Mouse (Mus musculus) kidney, embryonic 15.5 days (tissue): ENCODE results near the gene Fip1l1. TPM values are rescaled to one million over a fixed set of nuclear protein-coding genes. Genes with fewer than 3 reads are reported as not detected.

Experiments
- ATAC-seq: fragments of 200-750 bp; cut with Nextera tagmentation; replicated peaks from 2 replicates; pipeline ENCODE4 v1.8.0; 2017; ENCODE audit warnings: moderate TSS enrichment; ENCODE audit not compliant: low FRiP score
- H3K27ac ChIP-seq: fragments of 300-500 bp; sonication (generic); 2 replicates; pipeline ENCODE4 v1.5.1; 2015; ENCODE audit warnings: mild to moderate bottlenecking, inconsistent platforms
- H3K27me3 ChIP-seq: fragments of 300-500 bp; sonication (generic); 2 replicates; pipeline ENCODE4 v1.6.1; 2015; ENCODE audit warnings: inconsistent platforms
- H3K36me3 ChIP-seq: fragments of 300-500 bp; sonication (generic); 2 replicates; pipeline ENCODE4 v1.6.1; 2015; ENCODE audit warnings: inconsistent platforms
- H3K4me1 ChIP-seq: fragments of 300-500 bp; sonication (generic); 2 replicates; pipeline ENCODE4 v1.6.1; 2015; ENCODE audit warnings: inconsistent platforms
- H3K4me2 ChIP-seq: fragments of 300-500 bp; sonication (generic); 2 replicates; pipeline ENCODE4 v1.6.1; 2015; ENCODE audit warnings: moderate library complexity, mild to moderate bottlenecking, inconsistent platforms
- H3K4me3 ChIP-seq: fragments of 300-500 bp; sonication (generic); replicated peaks from 2 replicates; pipeline ENCODE4 v1.5.1; 2015; ENCODE audit warnings: mild to moderate bottlenecking, inconsistent platforms
- H3K9ac ChIP-seq: fragments of 300-500 bp; sonication (generic); 2 replicates; pipeline ENCODE4 v1.6.1; 2015; ENCODE audit warnings: mild to moderate bottlenecking, inconsistent platforms
- H3K9me3 ChIP-seq: fragments of 300-500 bp; sonication (generic); replicated peaks from 2 replicates; pipeline ENCODE4 v1.6.1; 2016; ENCODE audit warnings: inconsistent platforms
- WGBS: fragments of 180-500 bp; shearing (Covaris S2); methylation state at CpG from one replicate; pipeline ENCODE4 v1.1.7; 2015; ENCODE audit warnings: mixed read lengths; 5-methylcytosine and 5-hydroxymethylcytosine counted together
- polyA plus RNA-seq: library from polyadenylated mRNA; unstranded; fragments of >200 nt; fragmentation: Nextera tagmentation; extraction: Ambion mirVana; gene quantifications from 2 replicates; pipeline ENCODE4 v1.2.1, GENCODE M21; 2015

Gene Fip1l1
- polyA plus RNA-seq, 1 experiment from 2014 or later, result 104 TPM

DNA sequence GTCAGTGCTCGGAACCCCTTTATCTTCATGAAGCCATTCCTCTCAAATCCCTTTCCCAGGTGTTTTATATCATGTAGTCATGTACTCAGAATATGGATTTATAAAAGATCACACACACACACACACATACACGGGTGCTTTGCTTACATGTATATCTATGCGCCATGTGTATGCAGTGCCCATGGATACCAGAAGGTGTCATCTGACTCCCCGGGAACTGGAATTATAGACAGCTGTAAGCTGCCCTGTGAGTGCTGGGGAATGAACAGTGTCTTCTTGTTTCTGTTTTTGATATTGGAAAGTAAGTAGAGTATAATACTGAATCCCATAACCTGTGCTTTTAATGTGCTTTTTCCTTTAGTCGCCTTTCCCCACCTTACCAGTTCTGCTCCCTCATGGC, 56.2 kb downstream of the Fip1l1 start:
- no peak overlapping the region for H3K4me3 ChIP-seq
- peaks cover 90% of the 10 kb centered on the region for H3K36me3 ChIP-seq
- no peaks in the 10 kb centered on the region for H3K27me3 ChIP-seq
- 95% methylated on average over 5 of the region's 5 CpGs for WGBS
- no peak overlapping the region for H3K4me2 ChIP-seq
- H3K9ac ChIP-seq, result no peak overlapping the region
- H3K9me3 ChIP-seq, result no peaks in the 10 kb centered on the region
- ATAC-seq, result no peak
- H3K4me1 ChIP-seq, result no peaks in the 10 kb centered on the region
- H3K27ac ChIP-seq, result no peak overlapping the region

DNA sequence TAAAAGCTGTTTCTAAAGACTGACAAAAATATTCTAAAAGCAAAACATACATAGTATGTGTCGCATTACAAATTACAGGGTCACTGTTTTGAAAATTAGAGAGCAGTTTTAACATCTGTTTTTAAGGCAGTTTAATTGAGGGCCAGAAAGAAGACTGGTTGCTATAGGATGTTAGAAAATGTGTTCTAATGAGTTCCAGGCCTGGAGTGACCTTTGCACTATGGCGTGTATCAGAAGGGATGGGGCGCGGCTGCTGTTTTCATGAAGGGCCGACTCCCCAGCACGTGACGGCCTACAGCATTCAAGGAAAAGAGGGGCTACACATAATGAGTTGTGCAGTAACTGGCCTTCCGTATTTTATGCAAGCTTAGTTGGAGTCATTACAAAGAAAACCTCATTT, 57.9 kb downstream of the Fip1l1 start:
- Histone ChIP-seq H3K4me3 (no peak overlapping the region), H3K9ac (no peak overlapping the region), H3K36me3 (peaks cover 90% of the 10 kb centered on the region), H3K27me3 (no peaks in the 10 kb centered on the region), H3K4me1 (no peaks in the 10 kb centered on the region), H3K27ac (no peak overlapping the region), H3K9me3 (no peaks in the 10 kb centered on the region), H3K4me2 (no peak overlapping the region)
- WGBS, result 84% methylated on average over 8 of the region's 8 CpGs
- no peak for ATAC-seq

DNA sequence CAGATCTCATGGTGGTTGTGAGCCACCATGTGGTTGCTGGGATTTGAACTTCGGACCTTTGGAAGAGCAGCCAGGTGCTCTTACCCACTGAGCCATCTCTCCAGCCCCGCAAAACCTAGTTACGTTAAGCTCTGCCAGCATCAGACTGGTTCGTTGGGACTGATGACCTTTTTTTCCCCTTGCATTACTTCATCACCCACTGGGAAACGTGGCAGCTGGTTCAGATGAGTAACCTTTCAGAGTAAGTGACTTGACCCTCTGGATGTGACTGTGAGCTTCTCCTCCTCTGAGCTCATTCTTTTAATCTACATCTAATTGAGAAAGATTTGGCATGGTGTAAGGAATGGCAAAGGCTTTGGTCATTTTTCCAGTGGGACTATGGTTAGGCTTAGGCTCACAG, 64.8 kb downstream of the Fip1l1 start:
- WGBS, result 79% methylated on average over 5 of the region's 5 CpGs
- no peaks in the 10 kb centered on the region for H3K27me3 ChIP-seq
- H3K4me3 ChIP-seq, result no peak overlapping the region
- no peak overlapping the region for H3K9ac ChIP-seq
- no peaks in the 10 kb centered on the region for H3K9me3 ChIP-seq
- no peak overlapping the region for H3K27ac ChIP-seq
- peaks cover 45% of the 10 kb centered on the region for H3K36me3 ChIP-seq
- no peak overlapping the region for H3K4me2 ChIP-seq
- H3K4me1 ChIP-seq, result 0 out of 2 replicates have a peak, but pooled peaks cover 3% of the 10 kb centered on the region
- no peak for ATAC-seq

DNA sequence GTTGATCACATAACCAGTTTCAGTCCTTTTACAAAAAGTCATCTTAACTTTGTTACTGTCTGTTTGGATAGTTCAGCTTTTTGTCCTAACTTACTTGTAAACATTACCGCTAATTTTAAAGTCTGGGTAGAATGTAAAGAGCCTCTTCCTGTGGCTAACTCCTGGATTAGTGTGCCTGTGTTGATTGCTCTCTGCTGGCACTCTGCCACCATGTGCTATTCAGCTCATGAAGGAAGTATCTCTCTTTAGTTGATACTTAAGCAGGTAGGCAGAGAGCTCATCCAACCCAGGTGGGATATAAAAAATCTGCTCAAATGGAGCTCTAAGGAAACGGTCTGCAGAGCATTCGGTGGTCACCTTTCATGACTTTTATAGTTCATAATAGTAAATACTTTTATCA, 65.9 kb downstream of the Fip1l1 start:
- Histone ChIP-seq H3K9me3 (no peaks in the 10 kb centered on the region), H3K4me1 (0 out of 2 replicates have a peak, but pooled peaks cover 3% of the 10 kb centered on the region), H3K36me3 (peaks cover 35% of the 10 kb centered on the region), H3K27ac (no peak overlapping the region), H3K4me2 (no peak overlapping the region), H3K9ac (no peak overlapping the region), H3K4me3 (no peak overlapping the region), H3K27me3 (no peaks in the 10 kb centered on the region)
- WGBS, result 77% methylated on average over 3 of the region's 3 CpGs
- no peak for ATAC-seq

DNA sequence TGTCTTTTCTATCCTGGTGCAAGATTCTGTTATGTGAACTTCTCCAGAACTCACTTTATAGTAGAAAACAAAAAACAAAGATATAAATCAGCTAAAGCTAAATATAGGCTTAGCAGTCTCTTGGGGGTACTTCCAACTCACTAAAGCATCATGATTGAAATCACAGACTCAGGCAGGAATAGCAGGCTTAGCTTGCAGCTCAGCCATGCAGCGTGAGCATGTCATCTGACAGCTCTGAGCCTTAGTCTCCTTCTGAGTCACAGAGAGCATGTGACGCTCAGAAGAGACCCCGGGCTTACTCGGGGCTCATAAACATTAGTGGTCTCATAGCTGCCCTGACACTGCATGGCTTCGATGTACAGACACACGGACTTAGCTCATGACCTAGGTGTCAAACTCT, 66.7 kb downstream of the Fip1l1 start:
- no peak overlapping the region for H3K4me2 ChIP-seq
- 0 out of 2 replicates have a peak overlapping the region, but pooled peaks have one; percentile 32 for H3K27ac ChIP-seq
- H3K4me1 ChIP-seq, result 0 out of 2 replicates have a peak, but pooled peaks cover 3% of the 10 kb centered on the region
- no peaks in the 10 kb centered on the region for H3K27me3 ChIP-seq
- 56% methylated on average over 6 of the region's 6 CpGs for WGBS
- H3K36me3 ChIP-seq, result peaks cover 28% of the 10 kb centered on the region
- no peaks in the 10 kb centered on the region for H3K9me3 ChIP-seq
- H3K9ac ChIP-seq, result no peak overlapping the region
- no peak for ATAC-seq
- H3K4me3 ChIP-seq, result no peak overlapping the region

DNA sequence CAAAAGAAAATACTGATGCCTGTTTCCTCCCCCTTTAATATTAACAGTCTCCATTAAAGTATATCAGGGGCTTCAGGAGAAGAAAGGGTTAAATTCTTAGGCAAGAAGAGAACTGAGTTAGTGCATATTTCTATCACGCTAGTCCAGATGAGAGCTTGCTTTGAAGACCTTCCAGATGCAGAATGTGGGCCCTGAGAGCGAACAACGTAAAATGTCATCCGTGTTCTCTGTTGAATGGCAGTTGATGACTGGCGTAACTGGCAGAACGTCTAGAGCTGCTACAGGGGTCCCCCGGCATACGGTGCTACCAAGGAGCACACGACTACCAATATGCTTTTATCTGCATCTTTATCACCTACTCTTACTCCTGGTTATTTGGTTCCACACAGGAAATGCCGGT, 67.1 kb downstream of the Fip1l1 start:
- 68% methylated on average over 10 of the region's 10 CpGs for WGBS
- Histone ChIP-seq H3K4me2 (no peak overlapping the region), H3K9ac (no peak overlapping the region), H3K27ac (no peak overlapping the region), H3K36me3 (peaks cover 25% of the 10 kb centered on the region), H3K4me1 (0 out of 2 replicates have a peak, but pooled peaks cover 3% of the 10 kb centered on the region), H3K4me3 (no peak overlapping the region), H3K9me3 (no peaks in the 10 kb centered on the region), H3K27me3 (no peaks in the 10 kb centered on the region)
- ATAC-seq, result no peak

DNA sequence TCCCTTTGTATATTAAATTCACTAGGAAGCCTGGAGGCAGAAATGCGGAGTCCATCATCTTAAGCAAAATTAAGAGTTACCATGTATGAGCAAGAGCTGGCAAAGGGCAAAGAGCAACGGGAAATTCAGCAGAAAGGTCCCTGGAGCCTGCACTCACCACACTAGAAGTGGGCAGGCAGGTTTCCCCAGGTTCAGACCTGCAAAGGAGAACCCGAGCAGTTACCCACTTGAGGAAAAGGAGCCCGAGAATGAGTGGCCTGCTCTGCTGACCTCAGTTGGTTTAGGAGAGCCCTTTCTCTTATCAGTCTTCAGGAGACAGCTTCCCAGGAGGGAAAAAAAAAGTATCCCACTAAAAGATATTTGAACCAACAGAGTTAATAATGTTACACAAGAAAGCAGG, 68.1 kb downstream of the Fip1l1 start:
- Histone ChIP-seq H3K9me3 (no peaks in the 10 kb centered on the region), H3K4me2 (no peak overlapping the region), H3K4me3 (no peak overlapping the region), H3K27me3 (no peaks in the 10 kb centered on the region), H3K4me1 (0 out of 2 replicates have a peak, but pooled peaks cover 3% of the 10 kb centered on the region), H3K36me3 (peaks cover 16% of the 10 kb centered on the region), H3K27ac (no peak overlapping the region), H3K9ac (no peak overlapping the region)
- no peak for ATAC-seq
- 77% methylated on average over 4 of the region's 4 CpGs for WGBS

DNA sequence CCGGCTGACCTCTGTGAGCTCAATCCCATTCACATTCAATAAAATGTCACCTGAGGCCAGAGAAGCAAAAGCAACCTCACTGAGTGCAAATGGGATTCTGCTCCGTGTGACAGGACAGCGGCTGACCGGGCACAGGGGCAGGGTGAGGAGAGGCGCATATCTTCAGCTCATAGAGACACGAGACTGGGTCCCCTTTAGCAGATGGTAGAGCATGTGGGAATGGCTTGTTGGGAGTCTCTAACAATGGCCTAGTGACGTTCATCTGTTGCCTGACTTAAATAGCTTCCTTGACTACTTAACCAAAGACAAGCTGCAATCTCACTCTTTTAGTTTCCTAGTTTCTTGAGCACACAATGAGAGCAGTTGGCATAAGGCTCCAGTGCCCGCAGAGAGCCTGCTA, 71.0 kb downstream of the Fip1l1 start:
- Histone ChIP-seq H3K27ac (no peak overlapping the region), H3K36me3 (no peaks in the 10 kb centered on the region), H3K4me1 (0 out of 2 replicates have a peak, but pooled peaks cover 3% of the 10 kb centered on the region), H3K4me2 (no peak overlapping the region), H3K9me3 (no peaks in the 10 kb centered on the region), H3K4me3 (no peak overlapping the region), H3K27me3 (no peaks in the 10 kb centered on the region), H3K9ac (no peak overlapping the region)
- WGBS, result 84% methylated on average over 8 of the region's 8 CpGs
- ATAC-seq, result no peak

DNA sequence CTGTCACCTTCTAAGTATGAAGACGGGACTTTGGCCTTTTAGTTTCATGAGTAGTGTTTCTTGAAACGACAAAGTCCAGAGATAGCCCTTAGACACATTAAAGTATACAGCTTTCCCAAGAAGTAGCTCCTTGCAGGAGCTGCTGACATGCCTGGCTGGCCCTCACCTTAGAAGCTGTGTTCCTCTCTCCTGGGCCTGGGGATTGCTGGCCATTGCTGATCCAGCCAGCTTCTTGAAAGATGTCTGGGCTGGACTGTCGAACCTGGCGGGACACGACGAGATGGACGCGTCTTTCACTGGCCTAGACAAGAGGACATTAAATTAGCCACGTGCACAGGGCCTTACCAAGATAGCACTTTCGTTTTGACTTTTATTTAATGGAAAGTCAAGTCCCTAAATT, 75.3 kb downstream of the Fip1l1 start:
- no peaks in the 10 kb centered on the region for H3K27me3 ChIP-seq
- H3K9me3 ChIP-seq, result no peaks in the 10 kb centered on the region
- WGBS, result 73% methylated on average over 10 of the region's 10 CpGs
- no peaks in the 10 kb centered on the region for H3K4me1 ChIP-seq
- no peak overlapping the region for H3K27ac ChIP-seq
- no peaks in the 10 kb centered on the region for H3K36me3 ChIP-seq
- H3K4me3 ChIP-seq, result no peak overlapping the region
- no peak overlapping the region for H3K9ac ChIP-seq
- no peak for ATAC-seq
- H3K4me2 ChIP-seq, result no peak overlapping the region

DNA sequence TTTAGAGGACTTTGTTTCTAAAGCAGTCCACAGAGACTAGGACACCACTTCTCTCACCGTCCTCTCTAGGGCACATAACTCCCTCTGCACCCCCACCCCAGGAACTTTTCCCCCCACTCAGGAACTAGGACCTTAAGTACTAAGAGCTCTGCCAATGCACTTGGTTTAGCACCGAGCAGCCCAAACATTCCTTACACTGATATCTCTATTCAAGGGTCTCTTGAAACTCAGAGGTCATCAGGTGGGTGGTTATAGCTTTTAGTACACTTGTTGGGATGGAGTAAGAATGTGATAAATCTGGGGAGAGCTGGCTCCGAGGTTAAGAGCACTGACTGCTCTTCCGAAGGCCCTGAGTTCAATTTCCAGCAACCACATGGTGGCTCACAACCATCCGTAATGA, 77.5 kb downstream of the Fip1l1 start:
- Histone ChIP-seq H3K9ac (no peak overlapping the region), H3K36me3 (no peaks in the 10 kb centered on the region), H3K27ac (no peak overlapping the region), H3K27me3 (no peaks in the 10 kb centered on the region), H3K4me2 (no peak overlapping the region), H3K4me1 (no peaks in the 10 kb centered on the region), H3K4me3 (no peak overlapping the region), H3K9me3 (no peaks in the 10 kb centered on the region)
- 85% methylated on average over 5 of the region's 5 CpGs for WGBS
- ATAC-seq, result no peak

DNA sequence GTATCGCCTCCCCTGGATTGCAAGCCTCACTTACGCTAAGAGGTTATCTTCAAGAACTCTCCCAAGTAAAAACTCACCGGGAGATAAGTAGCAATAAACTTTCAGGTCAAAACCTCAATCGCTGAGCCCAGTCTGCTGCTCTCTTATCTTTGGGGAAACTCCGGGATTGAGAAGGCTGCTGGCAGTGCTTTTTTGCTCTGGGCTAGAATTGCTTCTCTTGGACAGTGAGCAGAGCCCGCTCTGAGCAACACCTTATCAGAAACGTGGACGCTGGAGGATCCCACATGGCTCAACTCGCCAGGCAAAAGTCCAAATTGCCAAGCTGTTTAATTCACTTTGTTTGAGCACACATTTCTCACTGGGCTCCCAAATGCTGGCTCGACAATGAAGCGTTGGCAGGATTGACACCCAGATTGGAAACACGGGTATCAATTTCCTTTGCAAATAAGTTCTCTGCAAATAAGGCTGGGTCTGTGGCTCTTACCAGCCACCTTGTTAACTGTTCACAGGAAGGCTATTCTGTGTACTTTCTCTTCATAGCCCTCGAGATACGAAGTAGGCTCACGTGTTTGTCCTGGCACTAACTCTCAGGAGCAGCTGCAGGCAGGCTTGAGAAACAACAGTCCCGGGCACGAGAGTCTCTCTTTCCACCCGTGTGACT, 78.4 kb downstream of the Fip1l1 start:
- Histone ChIP-seq H3K4me3 (no peak overlapping the region), H3K27me3 (no peaks in the 10 kb centered on the region), H3K9ac (no peak overlapping the region), H3K27ac (no peak overlapping the region), H3K4me1 (no peaks in the 10 kb centered on the region), H3K4me2 (no peak overlapping the region), H3K9me3 (no peaks in the 10 kb centered on the region), H3K36me3 (no peaks in the 10 kb centered on the region)
- 47% methylated on average over 18 of the region's 18 CpGs for WGBS
- ATAC-seq, result no peak

DNA sequence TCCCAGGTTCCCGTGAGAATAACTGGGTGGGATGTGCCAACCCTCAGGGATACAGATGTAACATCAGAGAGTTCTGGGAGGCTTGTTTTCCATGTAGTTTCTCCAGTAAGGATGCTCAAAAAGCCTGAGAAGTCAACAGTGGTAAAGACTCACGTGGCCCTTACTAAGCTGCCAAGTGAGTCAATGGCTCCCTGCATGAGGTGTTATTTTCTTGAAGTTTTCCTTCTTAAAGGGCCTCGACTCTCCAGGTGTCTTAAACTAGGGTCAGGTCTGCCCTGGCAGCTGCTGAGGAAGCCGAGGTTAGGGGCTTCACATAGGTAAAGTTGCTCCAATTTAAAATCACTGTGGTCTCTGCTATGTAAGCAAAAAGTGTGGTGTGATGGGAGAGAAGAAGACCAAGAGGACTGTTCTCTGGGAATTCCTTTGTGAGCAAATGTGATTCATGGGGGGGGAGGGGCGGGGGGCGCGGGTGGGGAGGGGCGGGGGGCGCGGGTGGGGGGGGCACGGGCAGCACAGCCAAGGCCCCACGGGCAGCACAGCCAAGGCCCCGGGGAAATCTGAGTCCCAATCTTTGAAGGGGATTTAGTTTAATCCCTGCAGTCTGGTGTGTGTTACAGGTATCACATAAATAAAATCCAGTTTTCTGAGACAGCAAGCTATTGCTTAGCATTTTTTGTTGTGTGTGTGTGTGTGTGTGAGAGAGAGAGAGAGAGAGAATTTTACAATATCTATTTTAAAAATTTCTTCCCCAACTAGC, 82.7 kb downstream of the Fip1l1 start:
- Histone ChIP-seq H3K4me1 (no peaks in the 10 kb centered on the region), H3K4me2 (no peak overlapping the region), H3K27me3 (no peaks in the 10 kb centered on the region), H3K36me3 (no peaks in the 10 kb centered on the region), H3K9ac (no peak overlapping the region), H3K27ac (no peak overlapping the region), H3K4me3 (no peak overlapping the region), H3K9me3 (no peaks in the 10 kb centered on the region)
- ATAC-seq, result no peak
- WGBS, result 63% methylated on average over 12 of the region's 13 CpGs
